Mouse (Mus musculus) mouse trophoblast stem cell (cell line): ENCODE results near the gene Cacnb1.

Source experiments
- in situ Hi-C, 2 experiments: fragments of 300-500 bp; cut with MseI, MboI; formaldehyde crosslinking; loops; 2 replicates in 1 of 2; 3 replicates in 1 of 2; pipeline ENCODE4 v1.15.1; 2025

The Cacnb1 gene

GRCm38 (mm10) chr11:97955146-97955902 lies 67.5 kb downstream of the Cacnb1 start:
- in situ Hi-C loops: no loop called here

- in situ Hi-C loops: no loop called here
Measured at GRCm38 (mm10) chr11:97954469-97955141, 68.2 kb downstream of the Cacnb1 start.

DNA sequence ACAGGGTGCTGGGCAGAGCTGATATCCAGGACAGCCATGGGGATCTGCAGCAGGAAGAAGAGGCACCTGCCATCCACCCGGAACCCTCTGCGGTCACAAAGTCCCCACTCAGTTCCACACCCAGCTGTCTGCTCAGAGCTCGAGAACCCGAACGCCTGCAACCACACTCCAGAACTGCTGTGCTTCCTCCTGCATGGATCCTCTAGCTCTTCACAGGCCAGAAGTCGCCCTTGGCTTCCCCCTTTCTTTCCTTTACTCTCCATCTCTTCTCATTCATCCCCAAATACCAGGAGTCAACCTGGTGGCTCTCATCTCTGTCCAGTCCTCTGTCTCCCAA lies 68.9 kb downstream of the Cacnb1 start:
- in situ Hi-C loops: no loop called here

- in situ Hi-C loops: no loop called here
Measured at GRCm38 (mm10) chr11:97953179-97953938, 69.5 kb downstream of the Cacnb1 start.

GRCm38 (mm10) chr11:97952367-97953006 lies 70.3 kb downstream of the Cacnb1 start:
- in situ Hi-C loops: no loop called here
